Mouse (Mus musculus): ENCODE data around the gene Mrps10. TPM values are rescaled to one million over a fixed set of nuclear protein-coding genes. Genes with fewer than 3 reads are reported as not detected.
"Not testable (repeated sequence)": the region's sequence is repeated elsewhere in the genome, so short reads cannot be mapped to it uniquely, and the experiment has no call there.

Mrps10 gene
- polyA plus RNA-seq, 1 experiment from 2014 or later = 67.4 TPM

DNA sequence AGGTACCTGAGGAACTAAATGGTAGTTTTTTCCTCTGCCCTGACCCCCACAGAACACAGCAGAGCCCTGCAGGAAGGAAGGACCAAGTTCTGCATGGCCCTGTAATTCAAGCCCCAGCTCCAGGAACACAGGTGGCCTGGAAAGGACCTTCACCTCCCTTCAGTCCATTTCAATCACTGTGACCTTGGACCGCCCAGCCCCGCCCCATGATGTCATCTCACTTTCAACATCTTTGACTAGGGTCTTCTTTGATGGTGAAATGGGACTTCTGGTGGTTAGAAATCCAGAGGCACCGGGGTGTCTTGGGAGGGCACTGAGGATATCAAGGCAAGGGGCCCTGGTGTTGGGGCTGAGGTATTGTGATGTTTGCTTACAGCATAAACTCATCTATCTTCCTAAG is 52.9 kb downstream of the Mrps10 start:
- Histone ChIP-seq H3K4me2 (ENCODE audit: low read depth, low read length) (no peak overlapping the region), H3K27me3 (ENCODE audit: control insufficient read depth, insufficient read depth, low read length) (no peaks in the 10 kb centered on the region), H3K4me1 (ENCODE audit: control insufficient read depth, insufficient read depth, low read length) (peaks cover 3% of the 10 kb centered on the region; the same call in 1 of the 2 replicates), H3K9me3 (replicated peaks; ENCODE audit: control insufficient read depth, low read length) (no peaks in the 10 kb centered on the region), H3K36me3 (ENCODE audit: control insufficient read depth, insufficient read depth) (no peaks in the 10 kb centered on the region), H3K27ac (ENCODE audit: low read length) (no peak overlapping the region), H3K4me3 (ENCODE audit: low read length) (no peak overlapping the region), H3K9ac (ENCODE audit: low read length) (no peak overlapping the region)
- no peak for ATAC-seq (replicated peaks; ENCODE audit: extremely low read depth, insufficient read depth, low FRiP score)
- 72% methylated on average over 3 of the region's 3 CpGs for WGBS

DNA sequence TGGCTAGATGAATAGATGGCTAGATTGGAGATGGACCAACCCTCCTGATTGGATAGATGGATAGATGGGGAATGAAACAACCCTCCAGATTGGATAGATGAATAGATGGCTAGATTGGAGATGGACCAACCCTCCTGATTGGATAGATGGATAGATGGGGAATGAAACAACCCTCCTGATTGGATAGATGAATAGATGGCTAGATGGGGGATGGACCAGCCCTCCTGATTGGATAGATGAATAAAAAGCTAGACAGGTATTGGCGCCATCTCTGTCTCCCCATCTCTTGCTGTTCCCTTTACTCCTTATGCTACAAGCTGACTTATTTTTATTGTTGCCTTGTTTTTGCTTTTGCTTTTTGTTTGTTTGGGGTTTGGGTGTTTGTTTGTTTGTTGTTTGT is 53.9 kb downstream of the Mrps10 start:
- 84% methylated on average over 1 of the region's 1 CpGs for WGBS
- H3K27me3 ChIP-seq (ENCODE audit: control insufficient read depth, insufficient read depth, low read length); H3K27ac ChIP-seq (ENCODE audit: low read length); H3K4me3 ChIP-seq (ENCODE audit: low read length); H3K4me1 ChIP-seq (ENCODE audit: control insufficient read depth, insufficient read depth, low read length); H3K36me3 ChIP-seq (ENCODE audit: control insufficient read depth, insufficient read depth); H3K4me2 ChIP-seq (ENCODE audit: low read depth, low read length); ATAC-seq (replicated peaks; ENCODE audit: extremely low read depth, insufficient read depth, low FRiP score); H3K9ac ChIP-seq (ENCODE audit: low read length); H3K9me3 ChIP-seq (replicated peaks; ENCODE audit: control insufficient read depth, low read length): not testable (repeated sequence)

DNA sequence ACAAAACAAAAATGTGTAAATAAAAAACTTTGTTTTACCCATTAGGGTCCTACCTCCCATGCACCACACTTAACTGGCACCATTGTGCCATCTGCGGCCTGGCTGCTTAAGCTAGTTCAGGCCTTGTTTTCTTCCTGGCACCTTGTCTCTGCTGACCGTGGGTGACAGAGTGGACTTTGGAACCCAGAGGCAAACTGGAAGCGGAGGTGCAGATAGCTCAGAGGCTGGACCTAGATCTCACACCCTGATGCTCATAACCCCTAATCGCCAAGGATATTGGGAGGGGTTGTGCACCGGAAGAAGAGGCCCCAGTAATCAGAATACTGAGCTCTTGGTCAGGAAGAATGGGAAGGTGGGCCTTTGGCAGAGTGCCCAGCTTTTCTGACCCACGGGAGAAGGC is 55.5 kb downstream of the Mrps10 start:
- no peak overlapping the region for H3K9ac ChIP-seq (ENCODE audit: low read length)
- no peaks in the 10 kb centered on the region for H3K36me3 ChIP-seq (ENCODE audit: control insufficient read depth, insufficient read depth)
- no peak overlapping the region for H3K27ac ChIP-seq (ENCODE audit: low read length)
- no peaks in the 10 kb centered on the region for H3K9me3 ChIP-seq (replicated peaks; ENCODE audit: control insufficient read depth, low read length)
- 0 out of 2 replicates have a peak, but pooled peaks have one; percentile 15 for ATAC-seq (replicated peaks; ENCODE audit: extremely low read depth, insufficient read depth, low FRiP score)
- H3K4me2 ChIP-seq (ENCODE audit: low read depth, low read length) = no peak overlapping the region
- no peaks in the 10 kb centered on the region for H3K27me3 ChIP-seq (ENCODE audit: control insufficient read depth, insufficient read depth, low read length)
- H3K4me1 ChIP-seq (ENCODE audit: control insufficient read depth, insufficient read depth, low read length) = peaks cover 9% of the 10 kb centered on the region
- WGBS = 53% methylated on average over 6 of the region's 6 CpGs
- no peak overlapping the region for H3K4me3 ChIP-seq (ENCODE audit: low read length)

DNA sequence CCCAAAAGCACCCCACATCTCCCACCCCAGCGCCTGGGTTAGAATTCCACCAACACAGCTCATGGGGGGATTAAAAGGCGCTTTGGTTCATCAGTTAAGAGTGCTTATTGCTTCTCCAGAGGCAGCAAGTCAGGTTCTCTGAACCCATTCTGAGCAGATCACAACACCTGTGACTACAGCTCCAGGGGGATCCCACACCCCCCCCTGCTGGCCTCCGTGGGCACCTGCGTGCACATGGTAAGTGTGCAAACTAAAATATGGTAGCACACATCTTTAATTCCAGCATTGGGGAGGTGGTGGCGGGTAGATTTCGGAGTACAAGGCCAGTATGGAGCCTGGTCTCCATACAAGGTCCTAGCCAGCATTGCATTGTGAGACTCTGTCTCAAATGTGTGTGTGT is 58.6 kb downstream of the Mrps10 start:
- WGBS = 70% methylated on average over 6 of the region's 6 CpGs
- no peak overlapping the region for H3K27ac ChIP-seq (ENCODE audit: low read length)
- H3K9ac ChIP-seq (ENCODE audit: low read length) = no peak overlapping the region
- no peak overlapping the region for H3K4me2 ChIP-seq (ENCODE audit: low read depth, low read length)
- H3K4me1 ChIP-seq (ENCODE audit: control insufficient read depth, insufficient read depth, low read length) = peaks cover 10% of the 10 kb centered on the region
- H3K27me3 ChIP-seq (ENCODE audit: control insufficient read depth, insufficient read depth, low read length) = no peaks in the 10 kb centered on the region
- no peaks in the 10 kb centered on the region for H3K36me3 ChIP-seq (ENCODE audit: control insufficient read depth, insufficient read depth)
- ATAC-seq (replicated peaks; ENCODE audit: extremely low read depth, insufficient read depth, low FRiP score) = no peak
- H3K4me3 ChIP-seq (ENCODE audit: low read length) = no peak overlapping the region
- H3K9me3 ChIP-seq (replicated peaks; ENCODE audit: control insufficient read depth, low read length) = no peaks in the 10 kb centered on the region

DNA sequence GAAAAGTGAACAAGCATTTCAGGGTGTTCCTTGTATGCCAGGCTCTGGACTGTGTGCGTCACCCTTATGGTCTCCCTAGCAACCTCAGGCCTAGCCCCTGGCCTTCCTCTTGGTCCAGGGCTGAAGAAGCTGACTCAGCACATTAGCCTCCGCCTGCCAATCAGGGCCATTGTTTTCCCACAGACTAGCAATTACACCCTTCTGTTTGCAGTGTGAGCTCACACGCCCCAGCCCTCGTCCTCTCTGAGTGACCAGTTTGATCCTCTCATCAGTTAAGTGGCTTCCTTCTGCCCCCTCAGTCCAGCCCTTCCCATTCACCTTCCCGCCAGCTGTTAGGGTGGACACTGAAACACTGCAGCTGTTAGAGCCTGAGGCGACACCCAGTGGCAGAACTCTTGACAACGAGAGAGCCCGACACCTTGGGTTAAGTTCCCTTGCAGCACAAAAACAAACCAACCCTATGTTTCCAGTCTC is 60.2 kb downstream of the Mrps10 start:
- WGBS = 8% methylated on average over 8 of the region's 8 CpGs
- Histone ChIP-seq H3K4me1 (ENCODE audit: control insufficient read depth, insufficient read depth, low read length) (peaks cover 10% of the 10 kb centered on the region), H3K4me3 (ENCODE audit: low read length) (peak overlapping the region; percentile 23), H3K9me3 (replicated peaks; ENCODE audit: control insufficient read depth, low read length) (no peaks in the 10 kb centered on the region), H3K4me2 (ENCODE audit: low read depth, low read length) (peak overlapping the region; percentile 51), H3K27me3 (ENCODE audit: control insufficient read depth, insufficient read depth, low read length) (no peaks in the 10 kb centered on the region), H3K9ac (ENCODE audit: low read length) (0 out of 2 replicates have a peak overlapping the region, but pooled peaks have one; percentile 16), H3K36me3 (ENCODE audit: control insufficient read depth, insufficient read depth) (no peaks in the 10 kb centered on the region), H3K27ac (ENCODE audit: low read length) (no peak overlapping the region)
- peak; percentile 55; the same call in 1 of the 2 replicates for ATAC-seq (replicated peaks; ENCODE audit: extremely low read depth, insufficient read depth, low FRiP score)

DNA sequence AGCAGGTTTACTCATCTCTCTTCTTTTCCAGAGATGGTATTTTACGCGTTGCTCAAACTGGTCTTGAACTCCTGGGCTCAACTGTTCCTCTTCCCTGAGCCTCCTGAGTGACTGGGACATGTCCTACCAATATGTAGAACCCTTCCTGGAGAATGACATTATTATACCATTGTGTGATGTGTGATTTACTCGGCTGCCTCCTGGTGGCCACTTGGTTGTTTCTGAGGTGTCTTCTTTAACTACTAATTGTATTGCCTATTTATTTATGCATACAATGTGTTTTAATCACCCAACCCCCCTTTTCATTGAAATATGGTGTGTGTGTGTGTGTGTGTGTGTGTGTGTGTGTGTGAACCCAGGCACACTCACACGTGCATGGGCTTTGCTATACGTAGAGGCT is 62.1 kb downstream of the Mrps10 start:
- H3K9me3 ChIP-seq (replicated peaks; ENCODE audit: control insufficient read depth, low read length) = no peaks in the 10 kb centered on the region
- H3K9ac ChIP-seq (ENCODE audit: low read length) = no peak overlapping the region
- no peak overlapping the region for H3K4me2 ChIP-seq (ENCODE audit: low read depth, low read length)
- no peak overlapping the region for H3K27ac ChIP-seq (ENCODE audit: low read length)
- no peak overlapping the region for H3K4me3 ChIP-seq (ENCODE audit: low read length)
- no peaks in the 10 kb centered on the region for H3K27me3 ChIP-seq (ENCODE audit: control insufficient read depth, insufficient read depth, low read length)
- H3K4me1 ChIP-seq (ENCODE audit: control insufficient read depth, insufficient read depth, low read length) = peaks cover 7% of the 10 kb centered on the region
- ATAC-seq (replicated peaks; ENCODE audit: extremely low read depth, insufficient read depth, low FRiP score) = no peak
- WGBS = 62% methylated on average over 5 of the region's 5 CpGs
- H3K36me3 ChIP-seq (ENCODE audit: control insufficient read depth, insufficient read depth) = no peaks in the 10 kb centered on the region

Other genes starting within 250 kb of the Mrps10 start
- gene Guca1b, start 16.5 kb downstream of the Mrps10 start, polyA plus RNA-seq (2015; fragmentation: Nextera tagmentation; extraction: Ambion mirVana) = 0.95 and 1.2 TPM in 2 replicates
- 1.2 and 2.1 TPM in 2 replicates for gene Guca1a, start 31.7 kb downstream of the Mrps10 start, polyA plus RNA-seq (2015; fragmentation: Nextera tagmentation; extraction: Ambion mirVana)
- 0.77 and 0.92 TPM in 2 replicates for gene AI661453, start 67.7 kb downstream of the Mrps10 start, polyA plus RNA-seq (2015; fragmentation: Nextera tagmentation; extraction: Ambion mirVana)
- 0.57 and 0.64 TPM in 2 replicates for gene 1700001C19Rik, start 68.5 kb downstream of the Mrps10 start, polyA plus RNA-seq (2015; fragmentation: Nextera tagmentation; extraction: Ambion mirVana)
- 20.3 and 20.8 TPM in 2 replicates for gene Taf8, start 133.4 kb downstream of the Mrps10 start, polyA plus RNA-seq (2015; fragmentation: Nextera tagmentation; extraction: Ambion mirVana)
- gene Ccnd3, start 136.2 kb downstream of the Mrps10 start, polyA plus RNA-seq (2015; fragmentation: Nextera tagmentation; extraction: Ambion mirVana) = 412 and 420 TPM in 2 replicates
- gene Bysl, start 242.6 kb downstream of the Mrps10 start, polyA plus RNA-seq (2015; fragmentation: Nextera tagmentation; extraction: Ambion mirVana) = 22.9 and 23.3 TPM in 2 replicates
- gene Med20, start 242.7 kb downstream of the Mrps10 start, polyA plus RNA-seq (2015; fragmentation: Nextera tagmentation; extraction: Ambion mirVana) = 30.5 and 34.9 TPM in 2 replicates
- 0.82 and 1.0 TPM in 2 replicates for gene Gm20517, start 242.7 kb downstream of the Mrps10 start, polyA plus RNA-seq (2015; fragmentation: Nextera tagmentation; extraction: Ambion mirVana)

Measured in heart, embryonic 16.5 days (tissue).